Mouse (Mus musculus): ENCODE data around the gene Gm20708. TPM values are rescaled to one million over a fixed set of nuclear protein-coding genes. Genes with fewer than 3 reads are reported as not detected.

Gene Gm20708
- polyA plus RNA-seq, 1 experiment from 2014 or later, result 0.50 TPM

Other genes starting within 250 kb of the Gm20708 start
- gene Tnrc6c, start 155.4 kb upstream of the Gm20708 start, polyA plus RNA-seq (2015; fragmentation: Nextera tagmentation; extraction: Ambion mirVana), result 13.2 and 15.4 TPM in 2 replicates
- gene Tmc8, start 27.6 kb upstream of the Gm20708 start, polyA plus RNA-seq (2015; fragmentation: Nextera tagmentation; extraction: Ambion mirVana), result 1.2 and 2.0 TPM in 2 replicates
- gene Tmc6, start 27.5 kb upstream of the Gm20708 start, polyA plus RNA-seq (2015; fragmentation: Nextera tagmentation; extraction: Ambion mirVana), result 24.5 and 25.9 TPM in 2 replicates
- gene 6030468B19Rik, start 12.0 kb upstream of the Gm20708 start, polyA plus RNA-seq (2015; fragmentation: Nextera tagmentation; extraction: Ambion mirVana), result 0.55 TPM in 1 of 2 replicates, not detected in the other
- gene Syngr2, start within 50 bp of the Gm20708 start, polyA plus RNA-seq (2015; fragmentation: Nextera tagmentation; extraction: Ambion mirVana), result 74.0 and 85.6 TPM in 2 replicates
- 4.6 and 4.9 TPM in 2 replicates for gene Afmid, start 16.3 kb downstream of the Gm20708 start, polyA plus RNA-seq (2015; fragmentation: Nextera tagmentation; extraction: Ambion mirVana)
- gene Tk1, start 16.4 kb downstream of the Gm20708 start, polyA plus RNA-seq (2015; fragmentation: Nextera tagmentation; extraction: Ambion mirVana), result 119 and 134 TPM in 2 replicates
- gene Birc5, start 39.6 kb downstream of the Gm20708 start, polyA plus RNA-seq (2015; fragmentation: Nextera tagmentation; extraction: Ambion mirVana), result 240 and 254 TPM in 2 replicates
- gene Tmem235, start 51.1 kb downstream of the Gm20708 start, polyA plus RNA-seq (2015; fragmentation: Nextera tagmentation; extraction: Ambion mirVana), result not detected in 2 replicates
- gene Tha1, start 63.8 kb downstream of the Gm20708 start, polyA plus RNA-seq (2015; fragmentation: Nextera tagmentation; extraction: Ambion mirVana), result 3.5 and 4.1 TPM in 2 replicates
- 20.3 and 24.0 TPM in 2 replicates for gene Socs3, start 160.4 kb downstream of the Gm20708 start, polyA plus RNA-seq (2015; fragmentation: Nextera tagmentation; extraction: Ambion mirVana)
- gene Pgs1, start 176.6 kb downstream of the Gm20708 start, polyA plus RNA-seq (2015; fragmentation: Nextera tagmentation; extraction: Ambion mirVana), result 35.5 and 37.8 TPM in 2 replicates

Data from limb, embryonic 15.5 days (tissue).